ENCODE assay signal across 13 mouse cellular contexts in genomic region chr5:100121170-100121569, GRCm38 (mm10). TPM values are rescaled to one million over a fixed set of nuclear protein-coding genes. Genes with fewer than 3 reads are reported as not detected.
DNase-seq lines count a peak whose midpoint lies in the region; ATAC-seq lines count a peak whose summit lies in the region.
"Had no signal": no experiment of that assay in that cellular context is flagged by ENCODE, and none has a peak within 500 bp of the region (broad histone marks: within the 10 kb centered on the region; RNA-seq: fewer than 3 reads in every experiment).

No protein-coding gene starts in this region.

- 49% methylated on average over 7 of the region's 7 CpGs for WGBS in kidney, embryonic 15.5 days
- WGBS in forebrain, embryonic 12.5 days = 37% methylated on average over 7 of the region's 7 CpGs
- WGBS in intestine, embryonic 16.5 days = 49% methylated on average over 7 of the region's 7 CpGs
- 59% methylated on average over 7 of the region's 7 CpGs for WGBS in neural tube, embryonic 12.5 days

- no peak for ATAC-seq in kidney, embryonic 15.5 days (replicated peaks; ENCODE audit: low FRiP score)
- no peak for ATAC-seq in forebrain, embryonic 12.5 days (ENCODE audit: low FRiP score)
- no peak for ATAC-seq in intestine, embryonic 16.5 days
- no peak for ATAC-seq in neural tube, embryonic 12.5 days (ENCODE audit: low FRiP score, low read depth)

- H3K4me3 ChIP-seq in kidney, embryonic 15.5 days (replicated peaks) = 0 out of 2 replicates have a peak overlapping the region, but pooled peaks have one; percentile 15
- H3K4me3 ChIP-seq in forebrain, embryonic 12.5 days (replicated peaks) = no peak overlapping the region; the same call in 1 of the 2 replicates
- 0 out of 2 replicates have a peak overlapping the region, but pooled peaks have one; percentile 6 for H3K4me3 ChIP-seq in intestine, embryonic 16.5 days (ENCODE audit: low read length)
- H3K4me3 ChIP-seq in neural tube, embryonic 12.5 days = no peak overlapping the region
- H3K4me3 ChIP-seq: erythroblast, embryonic 14.5 days; megakaryocyte, embryonic 14.5 days had no signal

- H3K9me3 ChIP-seq in kidney, embryonic 15.5 days (replicated peaks) = no peaks in the 10 kb centered on the region
- H3K9me3 ChIP-seq in forebrain, embryonic 12.5 days = no peaks in the 10 kb centered on the region
- no peaks in the 10 kb centered on the region for H3K9me3 ChIP-seq in intestine, embryonic 16.5 days (ENCODE audit: control insufficient read depth, low read length)
- H3K9me3 ChIP-seq in neural tube, embryonic 12.5 days = no peaks in the 10 kb centered on the region

- peaks cover 23% of the 10 kb centered on the region for H3K4me1 ChIP-seq in kidney, embryonic 15.5 days
- H3K4me1 ChIP-seq in forebrain, embryonic 12.5 days = peaks cover 19% of the 10 kb centered on the region
- H3K4me1 ChIP-seq in intestine, embryonic 16.5 days (ENCODE audit: control insufficient read depth, insufficient read depth, low read length) = peaks cover 8% of the 10 kb centered on the region; the same call in 1 of the 2 replicates
- peaks cover 10% of the 10 kb centered on the region for H3K4me1 ChIP-seq in neural tube, embryonic 12.5 days
- H3K4me1 ChIP-seq: megakaryocyte, embryonic 14.5 days had no signal

- no peak overlapping the region for H3K27ac ChIP-seq in kidney, embryonic 15.5 days
- H3K27ac ChIP-seq in forebrain, embryonic 12.5 days = peak overlapping the region; percentile 27; the same call in 1 of the 2 replicates
- H3K27ac ChIP-seq in intestine, embryonic 16.5 days (ENCODE audit: low read length) = no peak overlapping the region
- no peak overlapping the region for H3K27ac ChIP-seq in neural tube, embryonic 12.5 days

- H3K9ac ChIP-seq in kidney, embryonic 15.5 days = no peak overlapping the region
- H3K9ac ChIP-seq in forebrain, embryonic 12.5 days = no peak overlapping the region
- no peak overlapping the region for H3K9ac ChIP-seq in intestine, embryonic 16.5 days (ENCODE audit: low read depth, low read length)
- H3K9ac ChIP-seq in neural tube, embryonic 12.5 days = no peak overlapping the region

- peaks cover 19% of the 10 kb centered on the region; the same call in 1 of the 2 replicates for H3K27me3 ChIP-seq in kidney, embryonic 15.5 days
- 0 out of 2 replicates have a peak, but pooled peaks cover 5% of the 10 kb centered on the region for H3K27me3 ChIP-seq in forebrain, embryonic 12.5 days
- H3K27me3 ChIP-seq in intestine, embryonic 16.5 days (replicated peaks; ENCODE audit: control insufficient read depth, insufficient read depth, low read length) = no peaks in the 10 kb centered on the region
- H3K27me3 ChIP-seq in neural tube, embryonic 12.5 days (replicated peaks) = no peaks in the 10 kb centered on the region

- H3K36me3 ChIP-seq in kidney, embryonic 15.5 days = no peaks in the 10 kb centered on the region
- no peaks in the 10 kb centered on the region for H3K36me3 ChIP-seq in forebrain, embryonic 12.5 days (replicated peaks)
- no peaks in the 10 kb centered on the region for H3K36me3 ChIP-seq in intestine, embryonic 16.5 days (ENCODE audit: control insufficient read depth, insufficient read depth, low read length)
- no peaks in the 10 kb centered on the region for H3K36me3 ChIP-seq in neural tube, embryonic 12.5 days

- no peak for DNase-seq in kidney, postnatal 25 days
- DNase-seq in layer of hippocampus, adult 8-10 months (ENCODE audit: low spot score in 2 of 2) = no peak
- no peak for DNase-seq in layer of hippocampus, adult 11-12 months (ENCODE audit: low spot score)
- no peak for DNase-seq in kidney, postnatal 10 days
- DNase-seq: heart, postnatal 10 days; right cerebral cortex, adult 18-20 months; thymus, postnatal 14 days had no signal

- peak overlapping the region; percentile 42 for H3K4me2 ChIP-seq in kidney, embryonic 15.5 days
- H3K4me2 ChIP-seq in forebrain, embryonic 12.5 days = peak overlapping the region; percentile 55
- no peak overlapping the region for H3K4me2 ChIP-seq in intestine, embryonic 16.5 days (ENCODE audit: low read depth, low read length)
- peak overlapping the region; percentile 55 for H3K4me2 ChIP-seq in neural tube, embryonic 12.5 days (replicated peaks)

RNA-seq across cellular contexts. Expression of gene Tmem150c, which starts 38.4 kb away (rescaled TPM):
- 18.4 and 21.9 TPM in 2 replicates for polyA plus RNA-seq in kidney, embryonic 15.5 days (2015; fragmentation: Nextera tagmentation; extraction: Ambion mirVana)
- 5.8 and 6.3 TPM in 2 replicates for polyA plus RNA-seq in forebrain, embryonic 12.5 days (2016; fragmentation: Nextera tagmentation; extraction: Ambion mirVana)
- polyA plus RNA-seq in intestine, embryonic 16.5 days (2015; fragmentation: Nextera tagmentation; extraction: Ambion mirVana) = 1.5 and 1.7 TPM in 2 replicates
- 8.3 and 9.5 TPM in 2 replicates for polyA plus RNA-seq in neural tube, embryonic 12.5 days (2016; fragmentation: Nextera tagmentation; extraction: Ambion mirVana)
- total RNA-seq in layer of hippocampus, adult 8-10 months (2022) = 10 to 100 TPM; 61.3 to 73.4 (median 69.5) TPM
- polyA plus RNA-seq: erythroblast, embryonic 14.5 days had no signal

Comparison
In these comparisons a context has a peak if more than half of its experiments do, and no peak if none do; other contexts are left out.
1. H3K4me3 ChIP-seq: peak in kidney, embryonic 15.5 days (single experiment) and intestine, embryonic 16.5 days (single experiment); none in forebrain, embryonic 12.5 days (single experiment) and neural tube, embryonic 12.5 days (single experiment).